Mouse (Mus musculus) right cerebral cortex, postnatal 4 days (tissue): ENCODE measurements around the gene Ptn.
"Not testable (repeated sequence)": the region's sequence is repeated elsewhere in the genome, so short reads cannot be mapped to it uniquely, and the experiment has no call there.

Source experiments
- DNase-seq: peaks from one replicate; pipeline ENCODE4 v3.0.0-alpha.2; 2022

Gene Ptn

GRCm38 (mm10) chr6:36752887-36753286 lies 57.1 kb downstream of the Ptn start:
- DNase-seq = no peak

- DNase-seq = no peak
Measured at GRCm38 (mm10) chr6:36739811-36740210, 70.2 kb downstream of the Ptn start.

- DNase-seq = no peak
Measured at GRCm38 (mm10) chr6:36736763-36737162, 73.3 kb downstream of the Ptn start.

GRCm38 (mm10) chr6:36735622-36736021 lies 74.4 kb downstream of the Ptn start:
- DNase-seq = not testable (repeated sequence)

- not testable (repeated sequence) for DNase-seq
Measured at GRCm38 (mm10) chr6:36729811-36730210, 80.2 kb downstream of the Ptn start.

GRCm38 (mm10) chr6:36728079-36728478 lies 81.9 kb downstream of the Ptn start:
- DNase-seq = peak; percentile 65

- no peak for DNase-seq
Measured at GRCm38 (mm10) chr6:36725509-36726160, 84.4 kb downstream of the Ptn start.

- DNase-seq = peak; percentile 39
Measured at GRCm38 (mm10) chr6:36722769-36723549, 87.1 kb downstream of the Ptn start.

- DNase-seq = no peak
Measured at GRCm38 (mm10) chr6:36713329-36713728, 96.7 kb downstream of the Ptn start.

GRCm38 (mm10) chr6:36695481-36695880 lies 114.5 kb downstream of the Ptn start:
- DNase-seq = no peak

- peak; percentile 48 for DNase-seq
Measured at GRCm38 (mm10) chr6:36691497-36691896, 118.5 kb downstream of the Ptn start.

- no peak for DNase-seq
Measured at GRCm38 (mm10) chr6:36690941-36691340, 119.1 kb downstream of the Ptn start.

GRCm38 (mm10) chr6:36676710-36677691 lies 133.0 kb downstream of the Ptn start:
- peak; percentile 10 for DNase-seq

- DNase-seq = no peak
Measured at GRCm38 (mm10) chr6:36672399-36673221, 137.4 kb downstream of the Ptn start.

- DNase-seq = no peak
Measured at GRCm38 (mm10) chr6:36671274-36671673, 138.7 kb downstream of the Ptn start.
